Mouse (Mus musculus): ENCODE data around the gene Lama4.

GRCm38 (mm10) chr10:38961920-38962319 lies 3.4 kb upstream of the Lama4 start:
- no peak for TF ChIP-seq MXI1 (IDR thresholded peaks at IDR 0.05; ENCODE audit: low read depth, low read length)
- TF ChIP-seq CTCF (IDR thresholded peaks at IDR 0.05 in 2 of 3, conservative IDR thresholded peaks at IDR 0.05 in 1 of 3; ENCODE audit: control insufficient read depth in 1 of 3, insufficient read depth in 1 of 3, low read depth in 2 of 3, low read length in 3 of 3, poor library complexity in 1 of 3, severe bottlenecking in 1 of 3) = no peak
- TF ChIP-seq POLR2A (IDR thresholded peaks at IDR 0.05; ENCODE audit: control insufficient read depth in 1 of 2, insufficient read depth in 1 of 2, low read depth in 1 of 2, low read length in 2 of 2, poor library complexity in 1 of 2) = no peak
- TF ChIP-seq KAT2A (conservative IDR thresholded peaks at IDR 0.05; ENCODE audit: low read depth, low read length) = no peak
- no peak for TF ChIP-seq MAFK (IDR thresholded peaks at IDR 0.05; ENCODE audit: borderline replicate concordance, low read depth, low read length)
- no peak for TF ChIP-seq MEF2A (IDR thresholded peaks at IDR 0.05; ENCODE audit: extremely low read depth, insufficient replicate concordance, low read depth, low read length, poor library complexity, severe bottlenecking)

Measured in MEL (cell line).